Mouse (Mus musculus): Measurements from ENCODE around the gene Adarb2. TPM values are rescaled to one million over a fixed set of nuclear protein-coding genes. Genes with fewer than 3 reads are reported as not detected.

The Adarb2 gene
- polyA plus RNA-seq (2015; fragmentation: Nextera tagmentation; extraction: Ambion mirVana), result 0.35 and 0.51 TPM in 2 replicates

DNA sequence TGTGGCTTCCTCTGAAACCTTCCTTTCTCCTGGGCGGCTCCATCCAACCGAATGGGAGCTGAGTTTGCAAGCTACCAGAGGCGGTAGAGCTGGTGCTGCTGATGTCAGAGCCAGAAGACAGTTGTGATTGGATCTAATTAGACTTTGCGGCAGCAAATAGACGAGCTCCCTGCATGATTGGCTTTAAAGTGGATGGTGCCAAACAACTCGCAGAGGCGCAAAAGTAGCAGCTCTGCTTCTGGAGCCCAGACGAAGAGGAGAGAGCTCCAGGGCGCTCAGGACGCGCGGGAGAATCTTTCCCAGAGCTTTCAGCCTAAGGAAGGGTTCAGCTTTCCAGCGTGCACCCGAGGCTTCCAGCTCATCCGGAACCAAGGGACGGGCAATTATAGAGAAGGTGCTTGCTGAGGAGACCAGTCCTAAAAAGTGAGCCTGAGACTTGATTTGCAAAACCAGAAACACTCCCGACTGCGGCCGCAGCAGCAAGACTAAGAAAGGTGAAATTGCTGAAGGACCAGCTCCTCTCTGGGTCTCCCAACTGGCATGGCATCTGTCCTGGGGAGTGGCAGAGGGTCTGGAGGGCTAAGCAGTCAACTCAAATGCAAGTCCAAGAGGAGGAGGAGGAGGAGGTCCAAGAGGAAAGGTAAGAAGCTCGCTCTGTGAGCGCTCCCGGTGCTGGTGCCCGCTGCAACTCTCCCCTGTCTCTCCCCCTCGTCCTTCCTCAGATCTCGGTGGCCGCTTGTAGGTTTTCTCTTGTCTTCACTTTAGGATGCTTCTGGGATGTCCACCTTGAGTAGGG, at the start of gene Adarb2:
Gene Adarb2, plus strand, starts transcription at position 186 of the 796 bp plus-strand sequence.
- Histone ChIP-seq H3K9ac (0 out of 2 replicates have a peak within 1 kb of the TSS, but pooled peaks have one; percentile 3), H3K27me3 (replicated peaks) (0 out of 2 replicates have a peak, but pooled peaks cover 2% of the 10 kb centered on the region), H3K4me2 (replicated peaks) (peak within 1 kb of the TSS; percentile 78), H3K4me3 (replicated peaks) (peak within 1 kb of the TSS; percentile 33), H3K9me3 (no peaks in the 10 kb centered on the region), H3K4me1 (replicated peaks) (0 out of 2 replicates have a peak, but pooled peaks cover 6% of the 10 kb centered on the region), H3K36me3 (no peaks in the 10 kb centered on the region), H3K27ac (no peak within 1 kb of the TSS)
- ATAC-seq, result peak; percentile 89
- 1% methylated on average over 26 of the region's 26 CpGs for WGBS

DNA sequence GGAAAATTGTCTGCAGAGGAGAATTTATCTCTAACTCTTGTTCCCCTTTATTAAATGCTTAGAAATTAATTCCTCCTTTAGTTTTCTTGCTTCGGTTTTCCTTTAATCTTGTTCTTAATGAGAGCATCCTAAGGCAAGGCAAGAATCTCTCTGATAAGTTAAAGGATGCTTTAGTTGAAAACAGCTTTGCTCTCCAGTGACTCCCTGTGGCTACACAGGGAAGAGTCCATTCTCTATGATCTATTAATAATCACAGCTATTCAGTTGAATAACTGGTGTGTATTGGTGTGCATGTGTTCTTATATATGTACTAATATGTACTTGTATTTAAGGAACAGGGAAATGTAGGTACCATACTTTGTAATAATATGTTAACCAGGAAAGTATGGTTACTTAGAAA, 28.9 kb upstream of the Adarb2 start:
- Histone ChIP-seq H3K36me3 (no peaks in the 10 kb centered on the region), H3K27me3 (replicated peaks) (no peaks in the 10 kb centered on the region), H3K4me3 (replicated peaks) (no peak overlapping the region), H3K27ac (no peak overlapping the region), H3K4me1 (replicated peaks) (no peaks in the 10 kb centered on the region), H3K9me3 (no peaks in the 10 kb centered on the region), H3K4me2 (replicated peaks) (no peak overlapping the region), H3K9ac (no peak overlapping the region)
- WGBS, result 67% methylated on average over 1 of the region's 1 CpGs
- ATAC-seq, result no peak

DNA sequence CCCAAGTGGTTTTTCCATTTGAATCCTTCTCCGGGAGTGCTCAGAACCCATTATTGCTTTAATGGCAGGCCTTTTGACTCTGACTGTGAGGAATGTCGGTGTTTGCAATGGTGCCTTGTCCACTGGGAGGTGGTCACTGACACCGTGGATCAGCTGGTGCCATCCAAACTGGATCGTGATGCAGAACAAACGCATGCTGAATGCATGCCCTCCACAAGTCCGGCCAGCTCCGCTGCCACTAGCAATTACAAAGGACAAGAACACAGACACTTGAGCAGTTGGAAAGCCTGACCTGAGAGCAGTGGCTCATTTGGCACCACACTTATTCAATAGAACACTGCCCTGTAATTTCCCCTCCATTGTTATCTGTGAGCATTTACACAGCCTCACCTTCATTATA, 10.7 kb upstream of the Adarb2 start:
- Histone ChIP-seq H3K4me3 (replicated peaks) (no peak overlapping the region), H3K4me1 (replicated peaks) (no peaks in the 10 kb centered on the region), H3K27me3 (replicated peaks) (no peaks in the 10 kb centered on the region), H3K9ac (no peak overlapping the region), H3K9me3 (no peaks in the 10 kb centered on the region), H3K36me3 (no peaks in the 10 kb centered on the region), H3K27ac (no peak overlapping the region), H3K4me2 (replicated peaks) (no peak overlapping the region)
- ATAC-seq, result no peak
- 73% methylated on average over 7 of the region's 7 CpGs for WGBS

DNA sequence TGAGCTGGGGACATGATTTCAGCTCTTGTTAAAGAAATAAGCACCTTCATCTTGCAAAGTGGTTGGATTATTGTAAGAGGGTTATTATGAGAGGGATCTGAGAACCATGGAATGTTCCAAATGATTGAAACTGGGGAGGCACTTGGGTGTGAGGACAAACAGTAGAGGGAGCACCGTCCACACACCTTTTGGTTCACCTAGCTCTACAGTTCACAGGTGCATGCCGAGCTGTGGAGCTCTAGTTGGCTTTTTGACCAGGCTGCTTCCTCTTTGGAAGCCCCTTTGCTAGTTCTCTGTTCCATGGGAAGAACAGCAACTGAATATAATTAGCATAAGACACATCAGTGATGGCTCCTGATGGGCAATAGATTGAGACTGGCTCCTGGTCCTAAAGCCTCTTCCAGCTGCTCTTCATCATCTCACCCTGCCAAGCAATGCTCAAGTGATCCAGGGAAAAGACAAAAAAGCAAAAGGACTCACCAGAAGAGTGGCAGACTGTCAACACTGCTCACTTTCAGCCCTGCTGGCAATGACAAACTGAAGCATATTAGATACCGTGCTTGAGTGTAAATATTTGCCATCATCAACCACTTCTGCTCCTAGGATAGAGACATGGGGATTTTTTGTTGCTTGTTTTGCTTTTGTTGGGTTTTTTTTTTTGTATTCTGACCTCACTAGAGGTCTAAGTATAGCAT, 3.3 kb upstream of the Adarb2 start:
- H3K4me1 ChIP-seq (replicated peaks), result 0 out of 2 replicates have a peak, but pooled peaks cover 6% of the 10 kb centered on the region
- WGBS, result 44% methylated on average over 3 of the region's 3 CpGs
- H3K27me3 ChIP-seq (replicated peaks), result 0 out of 2 replicates have a peak, but pooled peaks cover 2% of the 10 kb centered on the region
- H3K4me3 ChIP-seq (replicated peaks), result no peak overlapping the region
- ATAC-seq, result no peak
- H3K9me3 ChIP-seq, result no peaks in the 10 kb centered on the region
- no peak overlapping the region for H3K27ac ChIP-seq
- H3K9ac ChIP-seq, result no peak overlapping the region
- no peak overlapping the region for H3K4me2 ChIP-seq (replicated peaks)
- no peaks in the 10 kb centered on the region for H3K36me3 ChIP-seq

DNA sequence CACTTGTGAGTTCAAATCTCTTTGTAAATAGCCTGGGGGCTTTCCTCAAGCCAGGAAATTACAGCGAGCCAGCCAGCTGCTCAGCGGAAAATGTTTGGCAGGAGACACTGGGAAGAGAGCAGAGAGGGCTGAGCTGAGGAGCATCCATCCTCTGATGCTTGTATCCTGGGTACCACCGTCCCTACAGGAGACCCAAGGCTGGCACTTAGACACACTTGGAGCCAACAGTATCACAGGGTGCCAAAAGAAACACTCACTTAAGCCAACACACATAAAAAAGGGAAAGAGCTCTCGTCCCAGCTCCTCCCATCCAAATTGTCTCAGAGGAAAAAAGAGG, 779 bp downstream of the Adarb2 start:
- H3K4me2 ChIP-seq (replicated peaks), result peak overlapping the region; percentile 78
- H3K27me3 ChIP-seq (replicated peaks), result 0 out of 2 replicates have a peak, but pooled peaks cover 2% of the 10 kb centered on the region
- H3K4me1 ChIP-seq (replicated peaks), result 0 out of 2 replicates have a peak, but pooled peaks cover 6% of the 10 kb centered on the region
- no peak for ATAC-seq
- peak overlapping the region; percentile 33 for H3K4me3 ChIP-seq (replicated peaks)
- H3K36me3 ChIP-seq, result no peaks in the 10 kb centered on the region
- H3K9me3 ChIP-seq, result no peaks in the 10 kb centered on the region
- H3K9ac ChIP-seq, result 0 out of 2 replicates have a peak overlapping the region, but pooled peaks have one; percentile 3
- no peak overlapping the region for H3K27ac ChIP-seq
- WGBS, result 9% methylated on average over 4 of the region's 4 CpGs

DNA sequence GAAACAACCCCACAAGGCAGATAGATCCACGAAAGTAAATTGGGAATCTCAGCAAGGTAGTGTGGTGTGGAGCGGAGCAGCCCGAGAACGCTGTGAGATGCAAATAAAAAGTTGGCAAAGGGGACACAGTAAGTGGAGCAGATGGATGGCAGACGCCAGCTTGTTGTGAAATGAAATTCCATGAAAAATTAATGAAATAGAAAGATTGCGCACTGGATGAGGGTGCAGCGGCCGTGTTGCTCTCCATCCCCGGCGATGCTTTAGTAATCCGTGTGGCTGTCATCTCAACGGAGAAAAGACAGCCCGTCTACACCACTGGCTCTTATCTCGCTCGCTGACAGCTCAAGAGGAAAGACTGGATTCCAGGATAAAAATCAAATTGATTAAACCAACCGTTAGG, 4.7 kb downstream of the Adarb2 start:
- 64% methylated on average over 16 of the region's 16 CpGs for WGBS
- H3K27me3 ChIP-seq (replicated peaks), result 0 out of 2 replicates have a peak, but pooled peaks cover 2% of the 10 kb centered on the region

DNA sequence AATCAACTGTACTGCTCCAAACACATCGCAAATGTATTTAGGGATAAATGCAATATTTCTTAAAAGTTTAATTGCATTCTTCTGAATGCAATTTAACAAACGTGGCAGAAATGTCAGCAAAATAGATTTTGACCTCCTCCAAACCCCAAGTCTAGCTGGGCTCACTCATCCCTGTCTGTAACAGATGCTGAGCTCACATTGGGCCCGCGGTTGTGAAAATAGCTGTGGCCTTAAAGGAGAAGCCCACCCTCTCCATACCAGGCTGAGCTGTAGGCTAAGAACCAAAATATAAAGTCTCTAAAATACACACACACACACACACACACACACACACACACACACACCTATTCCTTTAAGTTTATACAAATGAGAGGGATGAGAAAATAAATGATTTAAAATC, 8.1 kb downstream of the Adarb2 start:
- H3K27me3 ChIP-seq (replicated peaks), result no peaks in the 10 kb centered on the region
- H3K27ac ChIP-seq, result no peak overlapping the region
- H3K9me3 ChIP-seq, result no peaks in the 10 kb centered on the region
- H3K4me3 ChIP-seq (replicated peaks), result no peak overlapping the region
- no peaks in the 10 kb centered on the region for H3K4me1 ChIP-seq (replicated peaks)
- H3K4me2 ChIP-seq (replicated peaks), result no peak overlapping the region
- H3K9ac ChIP-seq, result no peak overlapping the region
- no peaks in the 10 kb centered on the region for H3K36me3 ChIP-seq
- WGBS, result 75% methylated on average over 4 of the region's 4 CpGs
- no peak for ATAC-seq

More for the DNA sequence above, 4.7 kb downstream of the Adarb2 start:
- Histone ChIP-seq H3K9me3 (no peaks in the 10 kb centered on the region), H3K9ac (no peak overlapping the region), H3K4me2 (replicated peaks) (no peak overlapping the region), H3K4me3 (replicated peaks) (no peak overlapping the region), H3K27ac (no peak overlapping the region), H3K36me3 (no peaks in the 10 kb centered on the region), H3K4me1 (replicated peaks) (0 out of 2 replicates have a peak, but pooled peaks cover 6% of the 10 kb centered on the region)
- no peak for ATAC-seq

DNA sequence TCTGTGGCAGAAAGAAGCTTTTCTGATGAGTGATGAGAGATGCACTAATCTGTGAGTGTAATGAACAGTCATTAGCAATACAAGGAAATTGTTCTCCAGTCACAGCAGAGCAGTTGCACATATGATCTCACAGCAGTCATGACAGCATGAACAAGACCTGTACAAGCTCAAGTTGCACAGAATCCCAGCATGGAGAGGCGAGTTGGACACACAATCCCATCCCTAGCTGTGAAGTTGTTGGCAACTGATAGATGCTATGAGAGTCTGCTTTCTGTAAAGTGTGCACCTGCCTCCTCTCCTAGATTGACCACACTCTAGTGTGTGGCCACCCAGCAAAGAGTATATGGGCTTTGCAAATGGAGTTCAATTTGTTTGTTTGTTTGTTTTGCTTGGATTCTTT, 36.2 kb downstream of the Adarb2 start:
- H3K4me3 ChIP-seq (replicated peaks), result no peak overlapping the region
- no peaks in the 10 kb centered on the region for H3K27me3 ChIP-seq (replicated peaks)
- H3K27ac ChIP-seq, result no peak overlapping the region
- no peak for ATAC-seq
- no peak overlapping the region for H3K9ac ChIP-seq
- H3K4me1 ChIP-seq (replicated peaks), result no peaks in the 10 kb centered on the region
- H3K36me3 ChIP-seq, result no peaks in the 10 kb centered on the region
- no peaks in the 10 kb centered on the region for H3K9me3 ChIP-seq
- no peak overlapping the region for H3K4me2 ChIP-seq (replicated peaks)
- 62% methylated on average over 1 of the region's 1 CpGs for WGBS

DNA sequence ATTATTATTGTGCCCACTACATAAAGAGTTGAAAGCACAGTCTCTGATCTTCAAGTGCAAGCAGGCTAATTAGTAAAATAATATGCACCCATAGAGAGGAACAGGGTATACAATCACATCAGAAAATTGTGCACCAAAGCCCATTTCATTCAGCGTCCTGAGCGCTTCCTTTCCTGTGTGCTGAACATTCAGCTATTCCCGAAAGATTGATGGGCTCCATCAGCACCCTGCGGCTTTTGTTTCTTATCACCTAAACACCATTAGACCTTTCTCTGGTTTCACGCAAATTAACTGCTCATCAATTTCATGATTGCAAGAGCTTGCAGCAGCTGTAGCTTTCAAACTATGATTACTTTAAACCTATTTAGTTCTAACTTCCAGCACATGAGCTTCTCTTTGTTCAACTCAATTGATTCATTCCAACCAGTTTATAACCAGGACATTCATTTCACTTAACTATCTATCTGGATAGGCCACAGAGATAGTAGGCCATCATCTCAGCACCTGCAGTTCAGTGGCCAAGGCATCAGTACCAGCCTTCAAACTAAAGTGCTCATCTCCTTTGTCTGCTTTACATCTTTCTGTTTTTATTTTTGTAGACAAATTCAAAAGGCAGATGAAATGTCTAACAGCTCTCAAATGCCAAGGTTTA, 45.5 kb downstream of the Adarb2 start:
- Histone ChIP-seq H3K27me3 (replicated peaks) (no peaks in the 10 kb centered on the region), H3K4me3 (replicated peaks) (no peak overlapping the region), H3K9ac (no peak overlapping the region), H3K9me3 (no peaks in the 10 kb centered on the region), H3K27ac (no peak overlapping the region), H3K4me1 (replicated peaks) (no peaks in the 10 kb centered on the region), H3K4me2 (replicated peaks) (no peak overlapping the region), H3K36me3 (no peaks in the 10 kb centered on the region)
- ATAC-seq, result no peak
- WGBS, result 53% methylated on average over 5 of the region's 5 CpGs

DNA sequence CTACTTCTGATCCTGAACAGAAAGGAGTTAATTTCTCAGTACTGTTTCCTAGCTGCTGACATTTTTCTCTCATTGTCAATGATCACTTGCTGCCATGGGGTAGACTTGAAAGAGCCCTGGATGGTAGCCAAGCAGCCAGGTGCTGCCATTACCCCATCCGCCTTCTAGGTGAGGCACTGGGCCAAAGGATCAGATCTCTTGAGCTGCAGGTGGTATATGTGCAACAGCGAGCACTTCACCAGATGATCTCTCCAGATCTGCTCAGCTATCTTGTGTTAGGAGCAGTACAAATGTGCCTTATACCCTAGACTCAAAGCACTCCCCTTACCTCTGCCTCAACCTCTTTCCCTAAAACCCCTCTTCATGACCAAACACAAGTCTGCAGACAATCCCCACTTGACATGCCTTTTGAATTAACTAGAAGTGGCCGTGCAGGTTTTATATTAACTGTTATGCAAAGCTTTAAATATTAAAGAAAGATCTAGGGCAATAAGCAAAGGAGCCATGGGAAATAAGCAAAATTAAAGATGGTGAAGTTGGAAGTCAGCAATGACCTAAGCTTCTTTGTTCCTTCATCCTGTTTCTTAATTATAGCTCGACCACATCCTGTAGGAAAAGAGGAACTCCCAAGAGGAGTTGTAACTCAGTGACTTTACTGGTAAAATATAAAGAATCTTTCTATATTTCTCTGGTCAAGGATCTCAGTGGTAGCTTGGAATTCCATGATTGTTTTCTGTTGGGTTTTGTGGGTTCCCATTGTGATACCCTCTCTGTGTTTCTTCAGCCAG, 69.7 kb downstream of the Adarb2 start:
- H3K27ac ChIP-seq, result no peak overlapping the region
- H3K9ac ChIP-seq, result no peak overlapping the region
- no peaks in the 10 kb centered on the region for H3K36me3 ChIP-seq
- ATAC-seq, result no peak
- H3K9me3 ChIP-seq, result no peaks in the 10 kb centered on the region
- H3K4me1 ChIP-seq (replicated peaks), result no peaks in the 10 kb centered on the region
- H3K4me3 ChIP-seq (replicated peaks), result no peak overlapping the region
- WGBS, result 76% methylated on average over 4 of the region's 4 CpGs
- no peak overlapping the region for H3K4me2 ChIP-seq (replicated peaks)
- H3K27me3 ChIP-seq (replicated peaks), result no peaks in the 10 kb centered on the region

DNA sequence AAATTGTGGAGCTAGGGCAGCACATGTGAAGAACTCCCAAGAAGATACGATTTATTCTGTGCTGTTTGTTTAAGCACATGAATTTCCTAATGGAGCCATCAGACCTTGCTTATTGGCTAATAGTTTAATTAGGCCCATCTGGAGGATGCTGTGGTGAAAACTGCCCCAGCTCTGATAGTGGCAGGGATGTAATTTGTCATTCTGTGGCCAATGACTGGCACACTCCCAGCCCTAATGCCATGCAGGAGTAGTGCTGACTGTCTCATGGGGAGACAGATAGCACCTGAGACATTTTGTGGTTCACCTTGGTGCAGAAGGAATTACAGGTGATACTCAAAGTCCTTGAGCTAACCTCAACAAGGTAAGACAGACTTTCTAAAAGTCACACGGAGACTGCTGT, 80.5 kb downstream of the Adarb2 start:
- WGBS, result 88% methylated on average over 2 of the region's 2 CpGs
- H3K27me3 ChIP-seq (replicated peaks), result no peaks in the 10 kb centered on the region
- no peak overlapping the region for H3K9ac ChIP-seq
- no peaks in the 10 kb centered on the region for H3K9me3 ChIP-seq
- no peaks in the 10 kb centered on the region for H3K36me3 ChIP-seq
- no peaks in the 10 kb centered on the region for H3K4me1 ChIP-seq (replicated peaks)
- no peak for ATAC-seq
- no peak overlapping the region for H3K27ac ChIP-seq
- no peak overlapping the region for H3K4me2 ChIP-seq (replicated peaks)
- H3K4me3 ChIP-seq (replicated peaks), result no peak overlapping the region

Data from intestine, embryonic 15.5 days (tissue).